Mouse (Mus musculus): ENCODE data around the gene Adam12.
A peak's percentile ranks its signal among the peaks of the same experiment; 100 is the strongest.

Adam12 gene

GRCm38 (mm10) chr7:134026200-134027019 lies 205.5 kb downstream of the Adam12 start:
- no peaks in the 10 kb centered on the region for H3K36me3 ChIP-seq (ENCODE audit: insufficient read depth, low read length)
- TF ChIP-seq CTCF (conservative IDR thresholded peaks at IDR 0.05; ENCODE audit: low read length) (no peak), POU5F1 (IDR thresholded peaks at IDR 0.05; ENCODE audit: borderline replicate concordance, low read length) (no peak), NANOG (IDR thresholded peaks at IDR 0.05; ENCODE audit: borderline replicate concordance, low read length) (no peak)
- H3K9me3 ChIP-seq (ENCODE audit: low read length), result peaks cover under 1% of the 10 kb centered on the region; the same call in 1 of the 2 replicates
- no peak overlapping the region for H3K4me3 ChIP-seq (replicated peaks; ENCODE audit: low read length)
- peaks cover 55% of the 10 kb centered on the region for H3K4me1 ChIP-seq (replicated peaks; ENCODE audit: low read depth, low read length)
- peaks cover 4% of the 10 kb centered on the region; the same call in 1 of the 2 replicates for H3K27me3 ChIP-seq (ENCODE audit: insufficient read depth, low read length)

GRCm38 (mm10) chr7:134022157-134022885 lies 209.6 kb downstream of the Adam12 start:
- Histone ChIP-seq H3K36me3 (ENCODE audit: insufficient read depth, low read length) (no peaks in the 10 kb centered on the region), H3K4me1 (replicated peaks; ENCODE audit: low read depth, low read length) (peaks cover 62% of the 10 kb centered on the region), H3K27me3 (ENCODE audit: insufficient read depth, low read length) (peaks cover 9% of the 10 kb centered on the region; the same call in 1 of the 2 replicates), H3K9me3 (ENCODE audit: low read length) (peaks cover 9% of the 10 kb centered on the region), H3K4me3 (replicated peaks; ENCODE audit: low read length) (no peak overlapping the region)
- TF ChIP-seq POU5F1 (IDR thresholded peaks at IDR 0.05; ENCODE audit: borderline replicate concordance, low read length) (0 out of 2 replicates have a peak, but pooled peaks have one; percentile 18), NANOG (IDR thresholded peaks at IDR 0.05; ENCODE audit: borderline replicate concordance, low read length) (peak; percentile 85; the same call in 1 of the 2 replicates), CTCF (conservative IDR thresholded peaks at IDR 0.05; ENCODE audit: low read length) (no peak)

GRCm38 (mm10) chr7:134015226-134015625 lies 216.7 kb downstream of the Adam12 start:
- Histone ChIP-seq H3K9me3 (ENCODE audit: low read length) (0 out of 2 replicates have a peak, but pooled peaks cover under 1% of the 10 kb centered on the region), H3K27me3 (ENCODE audit: insufficient read depth, low read length) (peaks cover 4% of the 10 kb centered on the region; the same call in 1 of the 2 replicates)
- TF ChIP-seq POU5F1 (IDR thresholded peaks at IDR 0.05; ENCODE audit: borderline replicate concordance, low read length), result no peak
- TF ChIP-seq CTCF (conservative IDR thresholded peaks at IDR 0.05; ENCODE audit: low read length), result no peak
- no peak for TF ChIP-seq NANOG (IDR thresholded peaks at IDR 0.05; ENCODE audit: borderline replicate concordance, low read length)

GRCm38 (mm10) chr7:134014733-134015132 lies 217.2 kb downstream of the Adam12 start:
- H3K4me1 ChIP-seq (replicated peaks; ENCODE audit: low read depth, low read length), result peaks cover 27% of the 10 kb centered on the region
- H3K36me3 ChIP-seq (ENCODE audit: insufficient read depth, low read length), result no peaks in the 10 kb centered on the region
- H3K4me3 ChIP-seq (replicated peaks; ENCODE audit: low read length), result no peak overlapping the region
- H3K27me3 ChIP-seq (ENCODE audit: insufficient read depth, low read length), result peaks cover 4% of the 10 kb centered on the region; the same call in 1 of the 2 replicates
- TF ChIP-seq POU5F1 (IDR thresholded peaks at IDR 0.05; ENCODE audit: borderline replicate concordance, low read length), result no peak
- TF ChIP-seq CTCF (conservative IDR thresholded peaks at IDR 0.05; ENCODE audit: low read length), result no peak
- no peak for TF ChIP-seq NANOG (IDR thresholded peaks at IDR 0.05; ENCODE audit: borderline replicate concordance, low read length)
- H3K9me3 ChIP-seq (ENCODE audit: low read length), result peaks cover 4% of the 10 kb centered on the region

More at GRCm38 (mm10) chr7:134015226-134015625, 216.7 kb downstream of the Adam12 start:
- peaks cover 27% of the 10 kb centered on the region for H3K4me1 ChIP-seq (replicated peaks; ENCODE audit: low read depth, low read length)
- no peaks in the 10 kb centered on the region for H3K36me3 ChIP-seq (ENCODE audit: insufficient read depth, low read length)
- H3K4me3 ChIP-seq (replicated peaks; ENCODE audit: low read length), result no peak overlapping the region

- no peaks in the 10 kb centered on the region for H3K27me3 ChIP-seq (ENCODE audit: insufficient read depth, low read length)
- TF ChIP-seq CTCF (conservative IDR thresholded peaks at IDR 0.05; ENCODE audit: low read length) (no peak), NANOG (IDR thresholded peaks at IDR 0.05; ENCODE audit: borderline replicate concordance, low read length) (no peak), POU5F1 (IDR thresholded peaks at IDR 0.05; ENCODE audit: borderline replicate concordance, low read length) (no peak)
- H3K36me3 ChIP-seq (ENCODE audit: insufficient read depth, low read length), result no peaks in the 10 kb centered on the region
- H3K4me3 ChIP-seq (replicated peaks; ENCODE audit: low read length), result no peak overlapping the region
- peaks cover 2% of the 10 kb centered on the region for H3K4me1 ChIP-seq (replicated peaks; ENCODE audit: low read depth, low read length)
- H3K9me3 ChIP-seq (ENCODE audit: low read length), result peaks cover 52% of the 10 kb centered on the region
These were observed 222.8 kb downstream of the Adam12 start for GRCm38 (mm10) chr7:134009157-134009556.

GRCm38 (mm10) chr7:134007942-134008361 lies 224.0 kb downstream of the Adam12 start:
- Histone ChIP-seq H3K4me1 (replicated peaks; ENCODE audit: low read depth, low read length) (no peaks in the 10 kb centered on the region), H3K4me3 (replicated peaks; ENCODE audit: low read length) (no peak overlapping the region), H3K27me3 (ENCODE audit: insufficient read depth, low read length) (no peaks in the 10 kb centered on the region), H3K9me3 (ENCODE audit: low read length) (peaks cover 55% of the 10 kb centered on the region), H3K36me3 (ENCODE audit: insufficient read depth, low read length) (no peaks in the 10 kb centered on the region)
- TF ChIP-seq POU5F1 (IDR thresholded peaks at IDR 0.05; ENCODE audit: borderline replicate concordance, low read length) (no peak), NANOG (IDR thresholded peaks at IDR 0.05; ENCODE audit: borderline replicate concordance, low read length) (no peak), CTCF (conservative IDR thresholded peaks at IDR 0.05; ENCODE audit: low read length) (no peak)

GRCm38 (mm10) chr7:134001581-134001980 lies 230.4 kb downstream of the Adam12 start:
- TF ChIP-seq CTCF (conservative IDR thresholded peaks at IDR 0.05; ENCODE audit: low read length), result no peak
- TF ChIP-seq POU5F1 (IDR thresholded peaks at IDR 0.05; ENCODE audit: borderline replicate concordance, low read length), result no peak
- no peak for TF ChIP-seq NANOG (IDR thresholded peaks at IDR 0.05; ENCODE audit: borderline replicate concordance, low read length)
- no peaks in the 10 kb centered on the region for H3K36me3 ChIP-seq (ENCODE audit: insufficient read depth, low read length)
- H3K4me1 ChIP-seq (replicated peaks; ENCODE audit: low read depth, low read length), result no peaks in the 10 kb centered on the region
- no peak overlapping the region for H3K4me3 ChIP-seq (replicated peaks; ENCODE audit: low read length)
- no peaks in the 10 kb centered on the region for H3K27me3 ChIP-seq (ENCODE audit: insufficient read depth, low read length)
- peaks cover 59% of the 10 kb centered on the region for H3K9me3 ChIP-seq (ENCODE audit: low read length)

- no peaks in the 10 kb centered on the region for H3K36me3 ChIP-seq (ENCODE audit: insufficient read depth, low read length)
- no peaks in the 10 kb centered on the region for H3K4me1 ChIP-seq (replicated peaks; ENCODE audit: low read depth, low read length)
- no peak overlapping the region for H3K4me3 ChIP-seq (replicated peaks; ENCODE audit: low read length)
- no peaks in the 10 kb centered on the region for H3K27me3 ChIP-seq (ENCODE audit: insufficient read depth, low read length)
- H3K9me3 ChIP-seq (ENCODE audit: low read length), result no peaks in the 10 kb centered on the region
- TF ChIP-seq CTCF (conservative IDR thresholded peaks at IDR 0.05; ENCODE audit: low read length), result no peak
- TF ChIP-seq POU5F1 (IDR thresholded peaks at IDR 0.05; ENCODE audit: borderline replicate concordance, low read length), result no peak
- TF ChIP-seq NANOG (IDR thresholded peaks at IDR 0.05; ENCODE audit: borderline replicate concordance, low read length), result no peak
These were observed 241.0 kb downstream of the Adam12 start for GRCm38 (mm10) chr7:133990930-133991329.

Data from E14TG2a.4 (cell line).